Mouse (Mus musculus): ENCODE results near the gene Itih2. TPM values are rescaled to one million over a fixed set of nuclear protein-coding genes. Genes with fewer than 3 reads are reported as not detected.

Itih2 gene
- polyA plus RNA-seq, 1 experiment from 2014 or later = 2.7 TPM

GRCm38 (mm10) chr2:10094327-10095100, 36.7 kb downstream of the Itih2 start:
- WGBS = 90% methylated on average over 14 of the region's 14 CpGs
- no peak overlapping the region for H3K4me2 ChIP-seq (ENCODE audit: low read length)
- H3K4me3 ChIP-seq (ENCODE audit: low read depth, low read length) = no peak overlapping the region
- H3K27ac ChIP-seq (ENCODE audit: low read length) = no peak overlapping the region
- H3K36me3 ChIP-seq (ENCODE audit: control insufficient read depth, insufficient read depth, low read length) = peaks cover 30% of the 10 kb centered on the region
- no peaks in the 10 kb centered on the region for H3K9me3 ChIP-seq (replicated peaks; ENCODE audit: control insufficient read depth, low read length, poor library complexity, severe bottlenecking)
- no peaks in the 10 kb centered on the region for H3K4me1 ChIP-seq (ENCODE audit: control insufficient read depth, insufficient read depth, low read length)
- H3K9ac ChIP-seq (ENCODE audit: low read depth, low read length) = no peak overlapping the region
- H3K27me3 ChIP-seq (ENCODE audit: control insufficient read depth, insufficient read depth, low read depth, low read length) = no peaks in the 10 kb centered on the region
- ATAC-seq = no peak

- Histone ChIP-seq H3K4me3 (ENCODE audit: low read depth, low read length) (no peak overlapping the region), H3K9me3 (replicated peaks; ENCODE audit: control insufficient read depth, low read length, poor library complexity, severe bottlenecking) (no peaks in the 10 kb centered on the region), H3K9ac (ENCODE audit: low read depth, low read length) (no peak overlapping the region), H3K27ac (ENCODE audit: low read length) (no peak overlapping the region), H3K36me3 (ENCODE audit: control insufficient read depth, insufficient read depth, low read length) (peaks cover 25% of the 10 kb centered on the region), H3K4me1 (ENCODE audit: control insufficient read depth, insufficient read depth, low read length) (peaks cover 6% of the 10 kb centered on the region; the same call in 1 of the 2 replicates), H3K27me3 (ENCODE audit: control insufficient read depth, insufficient read depth, low read depth, low read length) (no peaks in the 10 kb centered on the region), H3K4me2 (ENCODE audit: low read length) (no peak overlapping the region)
- no peak for ATAC-seq
- WGBS = 89% methylated on average over 8 of the region's 8 CpGs
These were observed 43.8 kb downstream of the Itih2 start for GRCm38 (mm10) chr2:10087256-10087850.

GRCm38 (mm10) chr2:10082737-10083136, 48.5 kb downstream of the Itih2 start:
- H3K4me1 ChIP-seq (ENCODE audit: control insufficient read depth, insufficient read depth, low read length) = peaks cover 29% of the 10 kb centered on the region
- 0 out of 2 replicates have a peak, but pooled peaks cover 5% of the 10 kb centered on the region for H3K36me3 ChIP-seq (ENCODE audit: control insufficient read depth, insufficient read depth, low read length)
- H3K9me3 ChIP-seq (replicated peaks; ENCODE audit: control insufficient read depth, low read length, poor library complexity, severe bottlenecking) = no peaks in the 10 kb centered on the region
- H3K27me3 ChIP-seq (ENCODE audit: control insufficient read depth, insufficient read depth, low read depth, low read length) = no peaks in the 10 kb centered on the region
- H3K9ac ChIP-seq (ENCODE audit: low read depth, low read length) = no peak overlapping the region
- H3K27ac ChIP-seq (ENCODE audit: low read length) = no peak overlapping the region
- no peak for ATAC-seq
- no peak overlapping the region for H3K4me3 ChIP-seq (ENCODE audit: low read depth, low read length)
- no peak overlapping the region for H3K4me2 ChIP-seq (ENCODE audit: low read length)
- 97% methylated on average over 1 of the region's 1 CpGs for WGBS

GRCm38 (mm10) chr2:10081453-10082080, 49.6 kb downstream of the Itih2 start:
- no peak overlapping the region for H3K27ac ChIP-seq (ENCODE audit: low read length)
- 91% methylated on average over 5 of the region's 5 CpGs for WGBS
- no peaks in the 10 kb centered on the region for H3K27me3 ChIP-seq (ENCODE audit: control insufficient read depth, insufficient read depth, low read depth, low read length)
- H3K4me2 ChIP-seq (ENCODE audit: low read length) = peak overlapping the region; percentile 78
- H3K36me3 ChIP-seq (ENCODE audit: control insufficient read depth, insufficient read depth, low read length) = 0 out of 2 replicates have a peak, but pooled peaks cover 4% of the 10 kb centered on the region
- 0 out of 2 replicates have a peak overlapping the region, but pooled peaks have one; percentile 34 for H3K9ac ChIP-seq (ENCODE audit: low read depth, low read length)
- peaks cover 35% of the 10 kb centered on the region for H3K4me1 ChIP-seq (ENCODE audit: control insufficient read depth, insufficient read depth, low read length)
- peak overlapping the region; percentile 96 for H3K4me3 ChIP-seq (ENCODE audit: low read depth, low read length)
- ATAC-seq = no peak
- H3K9me3 ChIP-seq (replicated peaks; ENCODE audit: control insufficient read depth, low read length, poor library complexity, severe bottlenecking) = no peaks in the 10 kb centered on the region

DNA sequence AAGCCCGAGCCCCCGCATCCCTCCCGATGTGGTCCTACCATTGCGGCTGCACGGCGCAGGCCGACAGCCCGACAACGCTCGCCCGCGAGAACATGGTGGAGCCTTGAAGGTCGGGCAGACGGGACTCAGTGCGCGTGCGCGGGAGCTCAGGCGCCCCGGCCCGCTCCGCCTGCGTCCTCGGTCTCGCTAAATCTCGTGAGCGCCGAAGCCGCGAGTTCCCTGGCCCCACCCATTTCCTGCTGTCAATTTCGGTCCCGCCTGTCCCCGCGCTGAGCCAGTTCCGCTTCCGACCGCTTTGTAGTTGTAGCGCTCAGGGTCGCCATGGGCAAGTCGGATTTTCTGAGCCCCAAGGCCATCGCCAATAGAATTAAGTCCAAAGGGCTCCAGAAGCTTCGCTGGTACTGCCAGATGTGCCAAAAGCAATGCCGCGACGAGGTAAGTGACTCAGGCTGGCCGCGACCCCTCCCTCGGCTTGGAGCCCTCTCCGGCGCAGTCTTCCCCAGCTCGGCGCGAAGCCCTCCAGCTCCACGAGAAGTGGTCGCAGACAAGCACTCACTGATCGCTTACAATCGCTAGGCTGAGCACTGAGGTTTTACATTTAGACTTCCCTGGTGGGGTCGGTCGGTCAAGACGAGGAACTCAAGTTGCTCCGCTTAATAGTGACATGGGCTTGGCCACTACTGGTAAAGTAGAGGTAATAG, 50.7 kb downstream of the Itih2 start, which contains the start of the genes Atp5c1 and Kin:
Gene Atp5c1 (minus strand): TSS at position 201 of the 701 bp plus-strand sequence.
Gene Kin (plus strand): TSS at position 284 of the 701 bp plus-strand sequence.
- peak within 1 kb of the TSS; percentile 96 for H3K27ac ChIP-seq (ENCODE audit: low read length)
- peak within 1 kb of the TSS; percentile 96 for H3K4me3 ChIP-seq (ENCODE audit: low read depth, low read length)
- H3K27me3 ChIP-seq (ENCODE audit: control insufficient read depth, insufficient read depth, low read depth, low read length) = no peaks in the 10 kb centered on the region
- peak within 1 kb of the TSS; percentile 99 for H3K9ac ChIP-seq (ENCODE audit: low read depth, low read length)
- WGBS = under 1% methylated on average over 57 of the region's 61 CpGs
- H3K36me3 ChIP-seq (ENCODE audit: control insufficient read depth, insufficient read depth, low read length) = 0 out of 2 replicates have a peak, but pooled peaks cover 2% of the 10 kb centered on the region
- peak within 1 kb of the TSS; percentile 78 for H3K4me2 ChIP-seq (ENCODE audit: low read length)
- ATAC-seq = peak; percentile 98
- peaks cover 35% of the 10 kb centered on the region for H3K4me1 ChIP-seq (ENCODE audit: control insufficient read depth, insufficient read depth, low read length)
- H3K9me3 ChIP-seq (replicated peaks; ENCODE audit: control insufficient read depth, low read length, poor library complexity, severe bottlenecking) = no peaks in the 10 kb centered on the region

- Histone ChIP-seq H3K36me3 (ENCODE audit: control insufficient read depth, insufficient read depth, low read length) (0 out of 2 replicates have a peak, but pooled peaks cover 2% of the 10 kb centered on the region), H3K27ac (ENCODE audit: low read length) (peak overlapping the region; percentile 96), H3K4me2 (ENCODE audit: low read length) (peak overlapping the region; percentile 65), H3K9me3 (replicated peaks; ENCODE audit: control insufficient read depth, low read length, poor library complexity, severe bottlenecking) (no peaks in the 10 kb centered on the region), H3K4me1 (ENCODE audit: control insufficient read depth, insufficient read depth, low read length) (peaks cover 35% of the 10 kb centered on the region), H3K4me3 (ENCODE audit: low read depth, low read length) (peak overlapping the region; percentile 96), H3K27me3 (ENCODE audit: control insufficient read depth, insufficient read depth, low read depth, low read length) (no peaks in the 10 kb centered on the region), H3K9ac (ENCODE audit: low read depth, low read length) (peak overlapping the region; percentile 99)
- peak; percentile 9 for ATAC-seq
- WGBS = 0% methylated on average over 28 of the region's 28 CpGs
These were observed 51.4 kb downstream of the Itih2 start for GRCm38 (mm10) chr2:10079745-10080309.

- H3K4me3 ChIP-seq (ENCODE audit: low read depth, low read length) = no peak overlapping the region
- ATAC-seq = no peak
These were observed 54.5 kb downstream of the Itih2 start for GRCm38 (mm10) chr2:10076675-10077074.

GRCm38 (mm10) chr2:10074470-10074869, 56.7 kb downstream of the Itih2 start:
- no peaks in the 10 kb centered on the region for H3K27me3 ChIP-seq (ENCODE audit: control insufficient read depth, insufficient read depth, low read depth, low read length)
- no peak overlapping the region for H3K27ac ChIP-seq (ENCODE audit: low read length)
- ATAC-seq = no peak
- H3K4me3 ChIP-seq (ENCODE audit: low read depth, low read length) = no peak overlapping the region
- H3K4me2 ChIP-seq (ENCODE audit: low read length) = no peak overlapping the region
- H3K4me1 ChIP-seq (ENCODE audit: control insufficient read depth, insufficient read depth, low read length) = peaks cover 21% of the 10 kb centered on the region
- no peaks in the 10 kb centered on the region for H3K9me3 ChIP-seq (replicated peaks; ENCODE audit: control insufficient read depth, low read length, poor library complexity, severe bottlenecking)
- 0 out of 2 replicates have a peak, but pooled peaks cover 2% of the 10 kb centered on the region for H3K36me3 ChIP-seq (ENCODE audit: control insufficient read depth, insufficient read depth, low read length)
- 88% methylated on average over 7 of the region's 7 CpGs for WGBS
- no peak overlapping the region for H3K9ac ChIP-seq (ENCODE audit: low read depth, low read length)

More at GRCm38 (mm10) chr2:10076675-10077074, 54.5 kb downstream of the Itih2 start:
- Histone ChIP-seq H3K4me2 (ENCODE audit: low read length) (no peak overlapping the region), H3K27ac (ENCODE audit: low read length) (no peak overlapping the region), H3K36me3 (ENCODE audit: control insufficient read depth, insufficient read depth, low read length) (0 out of 2 replicates have a peak, but pooled peaks cover 2% of the 10 kb centered on the region), H3K9ac (ENCODE audit: low read depth, low read length) (no peak overlapping the region), H3K9me3 (replicated peaks; ENCODE audit: control insufficient read depth, low read length, poor library complexity, severe bottlenecking) (no peaks in the 10 kb centered on the region), H3K27me3 (ENCODE audit: control insufficient read depth, insufficient read depth, low read depth, low read length) (no peaks in the 10 kb centered on the region), H3K4me1 (ENCODE audit: control insufficient read depth, insufficient read depth, low read length) (peaks cover 27% of the 10 kb centered on the region)
- WGBS = 91% methylated on average over 8 of the region's 8 CpGs

Data from midbrain, embryonic 16.5 days (tissue).